Mouse (Mus musculus) CH12.LX (cell line): ENCODE data around the gene Scn8a. TPM values are rescaled to one million over a fixed set of nuclear protein-coding genes. Genes with fewer than 3 reads are reported as not detected.

Experiments
- DNase-seq: peaks from one replicate; pipeline ENCODE4 v3.0.0-alpha.2; 2013; ENCODE audit errors: extremely low read depth
- H3K27ac ChIP-seq: 2 replicates; pipeline ENCODE4 v1.5.1; 2012; ENCODE audit warnings: low read depth, mild to moderate bottlenecking, control low read depth, moderate library complexity; ENCODE audit not compliant: insufficient read depth
- H3K27me3 ChIP-seq: replicated peaks from 2 replicates; pipeline ENCODE3; 2012; ENCODE audit warnings: inconsistent platforms
- H3K36me3 ChIP-seq, 2 experiments: replicated peaks in 1 of 2; 2 replicates each; pipeline versions ENCODE3 to v1.6.1; 2012; ENCODE audit warnings: inconsistent platforms in 1 of 2, low read length in 1 of 2, mild to moderate bottlenecking in 1 of 2, mixed read lengths in 1 of 2, moderate library complexity in 1 of 2; ENCODE audit not compliant: control insufficient read depth in 1 of 2, insufficient read depth in 1 of 2
- H3K4me1 ChIP-seq, 2 experiments: 2 replicates each; pipeline ENCODE4 v1.6.1; 2012; ENCODE audit warnings: inconsistent platforms in 1 of 2, moderate library complexity in 1 of 2; ENCODE audit not compliant: insufficient read depth in 2 of 2, control insufficient read depth in 1 of 2
- H3K4me2 ChIP-seq: 2 replicates; pipeline ENCODE4 v1.6.1; 2012; ENCODE audit warnings: low read depth, mild to moderate bottlenecking, control low read depth; ENCODE audit not compliant: poor library complexity, insufficient read depth, severe bottlenecking
- H3K4me3 ChIP-seq, 3 experiments: fragments of 150-350 bp in 1 of 3; sonication (generic) in 1 of 3; replicated peaks in 1 of 3; 2 replicates each; pipeline versions ENCODE3 to v1.5.1; 2011 to 2012; ENCODE audit warnings: low read depth in 2 of 3, low read length in 2 of 3, mild to moderate bottlenecking in 2 of 3, moderate library complexity in 2 of 3, control low read depth in 1 of 3, improper control_type of control experiment in 1 of 3, inconsistent platforms in 1 of 3, mixed read lengths in 1 of 3; ENCODE audit not compliant: poor library complexity in 1 of 3
- H3K79me2 ChIP-seq: replicated peaks from 2 replicates; pipeline ENCODE4 v1.6.1; 2012; ENCODE audit warnings: mild to moderate bottlenecking, moderate library complexity; ENCODE audit not compliant: control insufficient read depth, poor library complexity, insufficient read depth, severe bottlenecking; ENCODE audit errors: extremely low read depth
- H3K9ac ChIP-seq: 2 replicates; pipeline ENCODE4 v1.6.1; 2012; ENCODE audit warnings: low read depth, mild to moderate bottlenecking, control low read depth, moderate library complexity; ENCODE audit not compliant: insufficient read depth
- H3K9me3 ChIP-seq: replicated peaks from 2 replicates; pipeline ENCODE3; 2012; ENCODE audit warnings: low read length, inconsistent platforms, mixed read lengths
- BHLHE40 ChIP-seq: IDR thresholded peaks from 2 replicates; pipeline ENCODE4 v1.6.1; 2011; ENCODE audit warnings: mild to moderate bottlenecking, low read depth, low read length, improper control_type of control experiment
- E2F4 ChIP-seq: IDR thresholded peaks from 2 replicates; pipeline ENCODE4 v1.6.1; 2011; ENCODE audit warnings: low read depth, low read length, improper control_type of control experiment; ENCODE audit not compliant: insufficient replicate concordance
- GABPA ChIP-seq: IDR thresholded peaks from 2 replicates; pipeline ENCODE4 v1.6.1; 2012; ENCODE audit warnings: low read depth, low read length, improper control_type of control experiment, inconsistent platforms; ENCODE audit not compliant: insufficient replicate concordance
- IRF4 ChIP-seq: IDR thresholded peaks from 2 replicates; pipeline ENCODE4 v1.6.1; 2014; ENCODE audit warnings: low read depth, mild to moderate bottlenecking, inconsistent platforms, low read length, improper control_type of control experiment
- MAX ChIP-seq: IDR thresholded peaks from 2 replicates; pipeline ENCODE4 v1.6.1; 2011; ENCODE audit warnings: low read length, improper control_type of control experiment
- MAZ ChIP-seq: IDR thresholded peaks from 2 replicates; pipeline ENCODE4 v1.6.1; 2012; ENCODE audit warnings: low read depth, mild to moderate bottlenecking, inconsistent platforms, low read length, improper control_type of control experiment, moderate library complexity
- MXI1 ChIP-seq: IDR thresholded peaks from 2 replicates; pipeline ENCODE4 v1.6.1; 2011; ENCODE audit warnings: mild to moderate bottlenecking, low read depth, low read length, improper control_type of control experiment
- MYC ChIP-seq: IDR thresholded peaks from 2 replicates; pipeline ENCODE4 v1.6.1; 2011; ENCODE audit warnings: low read depth, mild to moderate bottlenecking, improper control_type of control experiment, low read length
- NELFE ChIP-seq: IDR thresholded peaks from 2 replicates; pipeline ENCODE4 v1.6.1; 2011; ENCODE audit warnings: low read depth, low read length, improper control_type of control experiment
- NRF1 ChIP-seq: IDR thresholded peaks from 2 replicates; pipeline ENCODE4 v1.6.1; 2014; ENCODE audit warnings: low read depth, mild to moderate bottlenecking, inconsistent platforms, low read length, improper control_type of control experiment, moderate library complexity
- RAD21 ChIP-seq: IDR thresholded peaks from 2 replicates; pipeline ENCODE4 v1.6.1; 2011; ENCODE audit warnings: low read depth, mild to moderate bottlenecking, low read length, improper control_type of control experiment, moderate library complexity
- SMC3 ChIP-seq: IDR thresholded peaks from 2 replicates; pipeline ENCODE4 v1.6.1; 2011; ENCODE audit warnings: low read depth, low read length, improper control_type of control experiment
- TBP ChIP-seq: conservative IDR thresholded peaks from 2 replicates; pipeline ENCODE4 v1.6.1; 2011; ENCODE audit warnings: low read depth, low read length, improper control_type of control experiment
- UBTF ChIP-seq: IDR thresholded peaks from 2 replicates; pipeline ENCODE4 v1.6.1; 2012; ENCODE audit warnings: low read depth, mild to moderate bottlenecking, inconsistent platforms, low read length, improper control_type of control experiment, moderate library complexity
- USF1 ChIP-seq: IDR thresholded peaks from 2 replicates; pipeline ENCODE4 v1.6.1; 2014; ENCODE audit warnings: low read depth, mild to moderate bottlenecking, inconsistent platforms, low read length, improper control_type of control experiment
- ZC3H11A ChIP-seq: IDR thresholded peaks from 2 replicates; pipeline ENCODE4 v1.6.1; 2012; ENCODE audit warnings: low read depth, mild to moderate bottlenecking, inconsistent platforms, low read length, improper control_type of control experiment
- ZKSCAN1 ChIP-seq: IDR thresholded peaks from 2 replicates; pipeline ENCODE4 v1.6.1; 2012; ENCODE audit warnings: low read depth, inconsistent platforms, low read length, improper control_type of control experiment, borderline replicate concordance
- ZMIZ1 ChIP-seq: IDR thresholded peaks from 2 replicates; pipeline ENCODE4 v1.6.1; 2012; ENCODE audit warnings: low read depth, mild to moderate bottlenecking, inconsistent platforms, low read length, improper control_type of control experiment
- ZNF384 ChIP-seq: IDR thresholded peaks from 2 replicates; pipeline ENCODE4 v1.6.1; 2012; ENCODE audit warnings: low read depth, low read length, improper control_type of control experiment, inconsistent platforms
- dilution Hi-C: fragments of 300-500 bp; cut with MboI; formaldehyde crosslinking; loops from 2 replicates; pipeline ENCODE4 v1.14.3; 2020; ENCODE audit warnings: low sequenced_read_pairs; ENCODE audit not compliant: extremely low pct_unique_long_range_greater_than_20kb, extremely low pct_ligation_motif_present
- in situ Hi-C: fragments of 300-500 bp; cut with MboI; formaldehyde crosslinking; loops from 3 replicates; pipeline ENCODE4 v1.14.3; 2019; ENCODE audit warnings: low sequenced_read_pairs, low pct_ligation_motif_present, low pct_unique_long_range_greater_than_20kb, mixed read lengths
- polyA plus RNA-seq: library from polyadenylated mRNA; unstranded; fragments of >175 nt; gene quantifications from 2 replicates; pipeline ENCODE4 v1.2.1, GENCODE M21; 2012; ENCODE audit warnings: low read depth; ENCODE audit not compliant: insufficient read length
- total RNA-seq, 2 experiments: library from RNA; depleted of rRNA; stranded (reverse); fragments of 300-350 nt in 1 of 2; fragments of >200 nt in 1 of 2; gene quantifications; 2 replicates each; pipeline ENCODE4 v1.2.3; 2012 to 2014

The Scn8a gene
- total and polyA plus RNA-seq, 3 experiments = 0.13 to 0.39 (median 0.15) TPM

DNA sequence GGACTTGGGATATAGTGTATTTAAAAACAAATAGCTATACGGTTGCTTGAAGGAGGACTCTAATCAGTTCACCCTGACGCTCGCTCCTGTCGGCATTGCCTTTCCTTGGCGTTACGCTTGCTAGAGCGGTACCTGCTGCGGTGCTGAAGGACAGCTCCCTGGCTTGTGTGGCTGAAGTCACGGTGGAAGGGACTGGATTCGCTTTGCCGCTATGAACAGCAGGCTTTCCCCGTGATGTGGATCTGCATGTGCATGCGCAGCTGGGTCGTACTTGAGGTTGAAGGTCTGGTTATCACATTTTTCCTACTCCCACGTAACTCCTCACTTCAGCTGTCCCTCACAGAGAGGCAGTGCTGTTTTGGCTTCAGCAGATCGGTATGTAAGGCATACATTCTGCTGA lies 3.5 kb downstream of the Scn8a start:
- dilution Hi-C loops (no loop called here), in situ Hi-C loops (no loop called here)
- H3K4me2 ChIP-seq = no peak overlapping the region
- H3K9me3 ChIP-seq = peaks cover 17% of the 10 kb centered on the region
- no peak overlapping the region for H3K9ac ChIP-seq
- H3K36me3 ChIP-seq = no peaks in the 10 kb centered on the region
- peak; percentile 53 for DNase-seq
- no peaks in the 10 kb centered on the region for H3K79me2 ChIP-seq
- peaks cover 47% of the 10 kb centered on the region for H3K27me3 ChIP-seq
- H3K4me1 ChIP-seq = peaks cover 2 to 3% of the 10 kb centered on the region in 2 experiments; a peak in 1 of 4 replicates
- TF ChIP-seq MYC (no peak), ZMIZ1 (no peak), BHLHE40 (peak; percentile 31; the same call in 1 of the 2 replicates), ZKSCAN1 (no peak), NRF1 (peak; percentile 76), GABPA (no peak), ZNF384 (no peak), SMC3 (no peak), NELFE (no peak), UBTF (no peak), IRF4 (no peak), USF1 (no peak), MXI1 (0 out of 2 replicates have a peak, but pooled peaks have one; percentile 40), ZC3H11A (no peak), RAD21 (no peak)
- H3K27ac ChIP-seq = no peak overlapping the region
- no peak overlapping the region for H3K4me3 ChIP-seq

- Histone ChIP-seq H3K79me2 (no peaks in the 10 kb centered on the region), H3K4me3 (no peak overlapping the region), H3K27ac (no peak overlapping the region), H3K9ac (no peak overlapping the region), H3K36me3 (no peaks in the 10 kb centered on the region), H3K4me2 (no peak overlapping the region), H3K9me3 (no peaks in the 10 kb centered on the region), H3K4me1 (peaks cover 4 to 5% of the 10 kb centered on the region in 2 experiments; a peak in 2 of 4 replicates), H3K27me3 (peaks cover 74% of the 10 kb centered on the region)
- peak; percentile 17 for DNase-seq
- TF ChIP-seq MAX (no peak), UBTF (no peak), E2F4 (no peak), MAZ (no peak), TBP (no peak), MXI1 (no peak)
- dilution Hi-C loops = no loop called here
- in situ Hi-C loops = no loop called here
Observed at GRCm38 (mm10) chr15:100879073-100879472, 9.4 kb downstream of the Scn8a start.
